Mouse (Mus musculus): ENCODE measurements around the gene Cd200r1.

The Cd200r1 gene

GRCm38 (mm10) chr16:44765555-44766319 lies at the start of gene Cd200r1:
Cd200r1 (plus strand) TSS chr16:44765736.
- no peak for DNase-seq

- DNase-seq: peak; percentile 65 to 71
Measured at GRCm38 (mm10) chr16:44716305-44717140, 49.0 kb upstream of the Cd200r1 start.

- no peak for DNase-seq
Measured at GRCm38 (mm10) chr16:44717141-44717634, 48.3 kb upstream of the Cd200r1 start.

GRCm38 (mm10) chr16:44717838-44718237 lies 47.7 kb upstream of the Cd200r1 start:
- DNase-seq: no peak

GRCm38 (mm10) chr16:44719349-44719748 lies 46.2 kb upstream of the Cd200r1 start:
- no peak for DNase-seq

- no peak for DNase-seq
Measured at GRCm38 (mm10) chr16:44720518-44720917, 45.0 kb upstream of the Cd200r1 start.

- no peak for DNase-seq
Measured at GRCm38 (mm10) chr16:44722666-44723065, 42.9 kb upstream of the Cd200r1 start.

- DNase-seq: peak; percentile 95 to 96
Measured at GRCm38 (mm10) chr16:44724083-44724787, 41.3 kb upstream of the Cd200r1 start, which contains the start of gene Nepro. Nepro (plus strand) TSS chr16:44724301.

GRCm38 (mm10) chr16:44724847-44725246 lies 40.7 kb upstream of the Cd200r1 start:
- no peak for DNase-seq

GRCm38 (mm10) chr16:44725286-44726223 lies 40.0 kb upstream of the Cd200r1 start:
- peak; percentile 87 for DNase-seq

- DNase-seq: no peak
Measured at GRCm38 (mm10) chr16:44727525-44727924, 38.0 kb upstream of the Cd200r1 start.

- no peak for DNase-seq
Measured at GRCm38 (mm10) chr16:44734059-44734458, 31.5 kb upstream of the Cd200r1 start.

- DNase-seq: no peak
Measured at GRCm38 (mm10) chr16:44735676-44736075, 29.9 kb upstream of the Cd200r1 start.

- no peak for DNase-seq
Measured at GRCm38 (mm10) chr16:44736118-44736517, 29.4 kb upstream of the Cd200r1 start.

- DNase-seq: no peak
Measured at GRCm38 (mm10) chr16:44742753-44743152, 22.8 kb upstream of the Cd200r1 start.

- no peak for DNase-seq
Measured at GRCm38 (mm10) chr16:44745471-44745865, 20.1 kb upstream of the Cd200r1 start.

- peak; percentile 89 to 96 for DNase-seq
Measured at GRCm38 (mm10) chr16:44745866-44746562, 19.5 kb upstream of the Cd200r1 start, which contains the start of gene Gtpbp8. Gtpbp8 (minus strand) TSS chr16:44746363.

- no peak for DNase-seq
Measured at GRCm38 (mm10) chr16:44748007-44748406, 17.5 kb upstream of the Cd200r1 start.

GRCm38 (mm10) chr16:44757700-44758099 lies 7.8 kb upstream of the Cd200r1 start:
- no peak for DNase-seq

GRCm38 (mm10) chr16:44761811-44762210 lies 3.7 kb upstream of the Cd200r1 start:
- no peak for DNase-seq

GRCm38 (mm10) chr16:44766320-44766892 lies 870 bp downstream of the Cd200r1 start:
- no peak for DNase-seq
